9 mouse cellular contexts compared by ENCODE assay signal in the genomic region with DNA sequence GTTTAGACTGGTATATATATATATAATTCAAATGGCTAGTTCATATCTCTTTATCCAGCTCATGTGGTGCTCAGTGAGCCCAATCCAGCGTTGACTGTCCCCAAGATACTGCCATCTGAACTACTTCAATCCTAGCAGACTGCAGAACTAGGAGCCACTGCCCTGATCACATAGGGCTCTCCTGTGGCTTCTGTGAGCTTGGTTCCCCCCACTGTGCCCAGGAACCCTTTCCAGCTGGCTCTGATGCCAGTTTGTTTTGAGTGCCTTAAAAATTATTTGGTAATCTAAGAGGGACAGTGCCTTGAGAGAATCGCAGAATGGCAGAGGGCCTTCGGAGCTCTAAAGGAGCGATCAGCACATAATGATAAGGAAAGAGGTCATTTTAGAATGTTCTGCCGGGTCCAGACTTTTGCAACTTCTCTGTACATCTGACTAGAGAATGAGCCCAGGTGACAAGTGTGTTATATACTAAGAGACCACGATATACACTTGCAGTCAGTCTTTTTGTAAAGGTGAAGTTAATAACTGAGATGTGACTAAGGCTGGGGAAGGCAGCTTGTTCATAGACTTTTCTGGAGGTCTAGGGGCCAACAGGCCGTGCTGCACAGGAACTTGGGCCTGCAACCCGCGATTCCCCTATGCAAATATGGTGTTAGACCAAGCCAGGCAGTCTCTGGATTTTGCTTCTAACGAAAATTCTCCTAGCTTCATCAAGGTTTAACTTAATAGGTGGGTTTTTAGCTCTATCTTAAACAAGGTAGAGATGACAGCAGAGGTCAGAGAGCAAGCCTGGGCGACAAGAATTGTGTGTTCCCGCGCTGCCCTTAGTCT. TPM values are rescaled to one million over a fixed set of nuclear protein-coding genes. Genes with fewer than 3 reads are reported as not detected.
DNase-seq lines count a peak whose midpoint lies in the region; ATAC-seq lines count a peak whose summit lies in the region.
"Had no signal": no experiment of that assay in that cellular context is flagged by ENCODE, and none has a peak within 500 bp of the region (broad histone marks: within the 10 kb centered on the region; RNA-seq: fewer than 3 reads in every experiment).

No protein-coding gene starts in this region.

- peak overlapping the region; percentile 42 for H3K9ac ChIP-seq in kidney, embryonic 15.5 days
- peak overlapping the region; percentile 99 for H3K9ac ChIP-seq in embryonic facial prominence, embryonic 11.5 days (replicated peaks; ENCODE audit: low read length)
- H3K9ac ChIP-seq in hindbrain, embryonic 16.5 days (ENCODE audit: low read depth, low read length), result peak overlapping the region; percentile 57
- peak overlapping the region; percentile 69 for H3K9ac ChIP-seq in neural tube, embryonic 11.5 days (ENCODE audit: low read length)

- ATAC-seq in kidney, embryonic 15.5 days (replicated peaks; ENCODE audit: low FRiP score), result no peak
- ATAC-seq in embryonic facial prominence, embryonic 11.5 days (replicated peaks; ENCODE audit: insufficient number of reproducible peaks, low FRiP score, low TSS enrichment, low read depth), result no peak
- no peak for ATAC-seq in hindbrain, embryonic 16.5 days
- ATAC-seq in neural tube, embryonic 11.5 days (ENCODE audit: insufficient read depth, low FRiP score, low TSS enrichment), result no peak

- peaks cover 83% of the 10 kb centered on the region for H3K27me3 ChIP-seq in kidney, embryonic 15.5 days
- peaks cover 2% of the 10 kb centered on the region; the same call in 1 of the 2 replicates for H3K27me3 ChIP-seq in embryonic facial prominence, embryonic 11.5 days (ENCODE audit: control insufficient read depth, insufficient read depth, low read length)
- peaks cover 49% of the 10 kb centered on the region for H3K27me3 ChIP-seq in hindbrain, embryonic 16.5 days (replicated peaks; ENCODE audit: control insufficient read depth, insufficient read depth, low read length)
- H3K27me3 ChIP-seq in neural tube, embryonic 11.5 days (ENCODE audit: control insufficient read depth, insufficient read depth, low read length), result peaks cover 75% of the 10 kb centered on the region

- DNase-seq in kidney, adult 18-20 months, result no peak
- peak; percentile 26 for DNase-seq in embryonic facial prominence, embryonic 11.5 days (ENCODE audit: low spot score)
- DNase-seq in neural tube, embryonic 11.5 days (ENCODE audit: low spot score), result peak; percentile 30
- no peak for DNase-seq in right cerebral cortex, postnatal 4 days
- no peak for DNase-seq in cerebellum, adult 9-11 months
- DNase-seq in T-cell, adult 2 months (ENCODE audit: low spot score), result no peak

- H3K27ac ChIP-seq in kidney, embryonic 15.5 days, result 0 out of 2 replicates have a peak overlapping the region, but pooled peaks have one; percentile 75
- H3K27ac ChIP-seq in embryonic facial prominence, embryonic 11.5 days (replicated peaks; ENCODE audit: low read depth, low read length), result peak overlapping the region; percentile 100
- no peak overlapping the region for H3K27ac ChIP-seq in hindbrain, embryonic 16.5 days (ENCODE audit: low read depth, low read length)
- peak overlapping the region; percentile 63; the same call in 1 of the 2 replicates for H3K27ac ChIP-seq in neural tube, embryonic 11.5 days (ENCODE audit: low read depth, low read length)

- H3K36me3 ChIP-seq in kidney, embryonic 15.5 days, result no peaks in the 10 kb centered on the region
- H3K36me3 ChIP-seq in embryonic facial prominence, embryonic 11.5 days (replicated peaks; ENCODE audit: control insufficient read depth, insufficient read depth, low read depth, low read length), result no peaks in the 10 kb centered on the region
- H3K36me3 ChIP-seq in hindbrain, embryonic 16.5 days (ENCODE audit: control insufficient read depth, insufficient read depth, low read length), result no peaks in the 10 kb centered on the region
- H3K36me3 ChIP-seq in neural tube, embryonic 11.5 days (ENCODE audit: control insufficient read depth, insufficient read depth, low read length), result no peaks in the 10 kb centered on the region
- H3K36me3 ChIP-seq: G1E had no signal

- peak overlapping the region; percentile 88 for H3K4me2 ChIP-seq in kidney, embryonic 15.5 days
- peak overlapping the region; percentile 64 for H3K4me2 ChIP-seq in embryonic facial prominence, embryonic 11.5 days (ENCODE audit: low read depth, low read length)
- peak overlapping the region; percentile 71 for H3K4me2 ChIP-seq in hindbrain, embryonic 16.5 days (ENCODE audit: low read length)
- H3K4me2 ChIP-seq in neural tube, embryonic 11.5 days (ENCODE audit: low read depth), result peak overlapping the region; percentile 57

- 21% methylated on average over 13 of the region's 13 CpGs for WGBS in kidney, embryonic 15.5 days
- WGBS in embryonic facial prominence, embryonic 11.5 days, result 4% methylated on average over 13 of the region's 13 CpGs
- WGBS in hindbrain, embryonic 16.5 days, result 14% methylated on average over 13 of the region's 13 CpGs
- WGBS in neural tube, embryonic 11.5 days, result 7% methylated on average over 13 of the region's 13 CpGs

- peak overlapping the region; percentile 52 for H3K4me3 ChIP-seq in kidney, embryonic 15.5 days (replicated peaks)
- H3K4me3 ChIP-seq in embryonic facial prominence, embryonic 11.5 days (ENCODE audit: low read depth, low read length), result peak overlapping the region; percentile 87
- H3K4me3 ChIP-seq in hindbrain, embryonic 16.5 days (ENCODE audit: low read length), result peak overlapping the region; percentile 48
- H3K4me3 ChIP-seq in neural tube, embryonic 11.5 days (ENCODE audit: low read depth, low read length), result peak overlapping the region; percentile 48

- peaks cover 45% of the 10 kb centered on the region for H3K4me1 ChIP-seq in kidney, embryonic 15.5 days
- H3K4me1 ChIP-seq in embryonic facial prominence, embryonic 11.5 days (ENCODE audit: control insufficient read depth, insufficient read depth, low read length), result no peaks in the 10 kb centered on the region; the same call in 1 of the 2 replicates
- peaks cover 28% of the 10 kb centered on the region for H3K4me1 ChIP-seq in hindbrain, embryonic 16.5 days (ENCODE audit: control insufficient read depth, insufficient read depth, low read depth, low read length)
- H3K4me1 ChIP-seq in neural tube, embryonic 11.5 days (ENCODE audit: control insufficient read depth, insufficient read depth, low read length), result peaks cover 12% of the 10 kb centered on the region

- no peaks in the 10 kb centered on the region for H3K9me3 ChIP-seq in kidney, embryonic 15.5 days (replicated peaks)
- H3K9me3 ChIP-seq in embryonic facial prominence, embryonic 11.5 days (replicated peaks; ENCODE audit: control insufficient read depth, low read length), result no peaks in the 10 kb centered on the region
- H3K9me3 ChIP-seq in hindbrain, embryonic 16.5 days (ENCODE audit: control insufficient read depth, low read length), result no peaks in the 10 kb centered on the region
- no peaks in the 10 kb centered on the region for H3K9me3 ChIP-seq in neural tube, embryonic 11.5 days (ENCODE audit: control insufficient read depth, low read length)
- H3K9me3 ChIP-seq: G1E had no signal

RNA-seq across cellular contexts. Expression of gene Prrx1, which starts 2.3 kb away (rescaled TPM):
- 10.5 and 10.9 TPM in 2 replicates for polyA plus RNA-seq in kidney, embryonic 15.5 days (2015; fragmentation: Nextera tagmentation; extraction: Ambion mirVana)
- polyA plus RNA-seq in embryonic facial prominence, embryonic 11.5 days (2014; fragmentation: Nextera tagmentation; extraction: Ambion mirVana), result 126 and 145 TPM in 2 replicates
- 3.9 and 5.6 TPM in 2 replicates for polyA plus RNA-seq in hindbrain, embryonic 16.5 days (2015; fragmentation: Nextera tagmentation; extraction: Ambion mirVana)
- polyA plus RNA-seq in neural tube, embryonic 11.5 days (2014; fragmentation: Nextera tagmentation; extraction: Ambion mirVana), result 30.7 and 39.1 TPM in 2 replicates
- polyA plus RNA-seq: G1E had no signal

Comparison
In these comparisons a context has a peak if more than half of its experiments do, and no peak if none do; other contexts are left out.
1. H3K9ac ChIP-seq: peak in every context shown above with its lines; median percentile 99 in embryonic facial prominence, embryonic 11.5 days; 69 in neural tube, embryonic 11.5 days; 57 in hindbrain, embryonic 16.5 days; 42 in kidney, embryonic 15.5 days.
2. DNase-seq: peak in embryonic facial prominence, embryonic 11.5 days (single experiment) and neural tube, embryonic 11.5 days (single experiment); none in kidney, adult 18-20 months (single experiment), right cerebral cortex, postnatal 4 days (single experiment), cerebellum, adult 9-11 months (single experiment) and T-cell, adult 2 months (single experiment).
3. Peak in every context shown above with its lines, with median percentiles within 50 percentile points of each other: H3K4me2 ChIP-seq and H3K4me3 ChIP-seq.